Comparison of ENCODE assay signal across 15 mouse cellular contexts in genomic region chr2:72556064-72556821, GRCm38 (mm10).
DNase-seq lines count a peak whose midpoint lies in the region; ATAC-seq lines count a peak whose summit lies in the region.
"Had no signal": no experiment of that assay in that cellular context is flagged by ENCODE, and none has a peak within 500 bp of the region (broad histone marks: within the 10 kb centered on the region; RNA-seq: fewer than 3 reads in every experiment).

No protein-coding gene starts in this region.

- peaks cover 7% of the 10 kb centered on the region; the same call in 1 of the 2 replicates for H3K4me1 ChIP-seq in midbrain, embryonic 11.5 days (ENCODE audit: control insufficient read depth, insufficient read depth, low read length)
- peaks cover 14% of the 10 kb centered on the region for H3K4me1 ChIP-seq in midbrain, embryonic 15.5 days
- H3K4me1 ChIP-seq in forebrain, embryonic 16.5 days (replicated peaks; ENCODE audit: control insufficient read depth, insufficient read depth, low read length): peaks cover 31% of the 10 kb centered on the region

- H3K4me2 ChIP-seq in midbrain, embryonic 11.5 days: no peak overlapping the region
- H3K4me2 ChIP-seq in midbrain, embryonic 15.5 days: no peak overlapping the region
- H3K4me2 ChIP-seq in forebrain, embryonic 16.5 days (ENCODE audit: low read length): no peak overlapping the region
- H3K4me2 ChIP-seq: heart, embryonic 12.5 days had no signal

- no peaks in the 10 kb centered on the region for H3K9me3 ChIP-seq in midbrain, embryonic 11.5 days (ENCODE audit: control insufficient read depth, low read length)
- no peaks in the 10 kb centered on the region for H3K9me3 ChIP-seq in midbrain, embryonic 15.5 days
- no peaks in the 10 kb centered on the region for H3K9me3 ChIP-seq in forebrain, embryonic 16.5 days (ENCODE audit: control insufficient read depth, low read length)
- H3K9me3 ChIP-seq: embryonic facial prominence, embryonic 13.5 days had no signal

- H3K9ac ChIP-seq in midbrain, embryonic 11.5 days (ENCODE audit: low read length): no peak overlapping the region
- no peak overlapping the region for H3K9ac ChIP-seq in midbrain, embryonic 15.5 days
- no peak overlapping the region for H3K9ac ChIP-seq in forebrain, embryonic 16.5 days (replicated peaks; ENCODE audit: low read depth, low read length)
- H3K9ac ChIP-seq: embryonic facial prominence, embryonic 13.5 days; heart, embryonic 12.5 days had no signal

- H3K36me3 ChIP-seq in midbrain, embryonic 11.5 days (ENCODE audit: control insufficient read depth, insufficient read depth, low read length): no peaks in the 10 kb centered on the region
- no peaks in the 10 kb centered on the region for H3K36me3 ChIP-seq in midbrain, embryonic 15.5 days (replicated peaks)
- no peaks in the 10 kb centered on the region for H3K36me3 ChIP-seq in forebrain, embryonic 16.5 days (ENCODE audit: control insufficient read depth, insufficient read depth)
- H3K36me3 ChIP-seq: embryonic facial prominence, embryonic 13.5 days; heart, embryonic 12.5 days; midbrain, embryonic 10.5 days had no signal

- H3K27ac ChIP-seq in midbrain, embryonic 11.5 days (ENCODE audit: low read depth, low read length): no peak overlapping the region
- H3K27ac ChIP-seq in midbrain, embryonic 15.5 days: no peak overlapping the region
- H3K27ac ChIP-seq in forebrain, embryonic 16.5 days (ENCODE audit: low read length): no peak overlapping the region
- H3K27ac ChIP-seq: midbrain, embryonic 10.5 days had no signal

- H3K4me3 ChIP-seq in midbrain, embryonic 11.5 days (ENCODE audit: low read depth, low read length): no peak overlapping the region
- no peak overlapping the region for H3K4me3 ChIP-seq in midbrain, embryonic 15.5 days
- H3K4me3 ChIP-seq in forebrain, embryonic 16.5 days (replicated peaks; ENCODE audit: low read length): no peak overlapping the region
- H3K4me3 ChIP-seq: embryonic facial prominence, embryonic 13.5 days; heart, embryonic 12.5 days; midbrain, embryonic 10.5 days had no signal

- 46% methylated on average over 8 of the region's 8 CpGs for WGBS in midbrain, embryonic 11.5 days
- WGBS in midbrain, embryonic 15.5 days: 40% methylated on average over 8 of the region's 8 CpGs
- WGBS in forebrain, embryonic 16.5 days: 4% methylated on average over 8 of the region's 8 CpGs

- no peak for ATAC-seq in midbrain, embryonic 11.5 days (ENCODE audit: low FRiP score)
- no peak for ATAC-seq in midbrain, embryonic 15.5 days (replicated peaks)
- peak; percentile 51 for ATAC-seq in forebrain, embryonic 16.5 days

- peaks cover 6% of the 10 kb centered on the region; the same call in 1 of the 2 replicates for H3K27me3 ChIP-seq in midbrain, embryonic 11.5 days (ENCODE audit: control insufficient read depth, insufficient read depth, low read length)
- H3K27me3 ChIP-seq in midbrain, embryonic 15.5 days (replicated peaks): 0 out of 2 replicates have a peak, but pooled peaks cover 9% of the 10 kb centered on the region
- no peaks in the 10 kb centered on the region for H3K27me3 ChIP-seq in forebrain, embryonic 16.5 days (replicated peaks; ENCODE audit: control insufficient read depth, insufficient read depth, low read length)
- H3K27me3 ChIP-seq: embryonic facial prominence, embryonic 13.5 days; heart, embryonic 12.5 days had no signal

- peak; percentile 39 for DNase-seq in embryo, embryonic 10.5 days (ENCODE audit: low spot score)
- no peak for DNase-seq in embryo, embryonic 10 days (ENCODE audit: low spot score)
- peak; percentile 82 for DNase-seq in midbrain, embryonic 11.5 days (ENCODE audit: low spot score, missing footprints)
- no peak for DNase-seq in cerebellum, postnatal 10 days
- DNase-seq in right cerebral cortex, postnatal 25 days: no peak
- DNase-seq: adrenal gland, postnatal 14 days; cerebellum, adult 8-10 months; kidney, adult 11 months; thymus, adult 18-20 months; thymus, postnatal 36 days had no signal

Comparison
In these comparisons a context has a peak if more than half of its experiments do, and no peak if none do; other contexts are left out.
1. DNase-seq: peak in embryo, embryonic 10.5 days (single experiment) and midbrain, embryonic 11.5 days (single experiment); none in embryo, embryonic 10 days (single experiment), cerebellum, postnatal 10 days (0 of 2) and right cerebral cortex, postnatal 25 days (single experiment).